Mouse (Mus musculus) G1E (cell line): ENCODE data around the gene Gm20425.

Experiments used
- CTCF ChIP-seq: IDR thresholded peaks from 2 replicates; pipeline ENCODE4 v1.5.1; 2012; ENCODE audit warnings: low read depth, low read length, inconsistent platforms, mixed read lengths
- GATA1 ChIP-seq: IDR thresholded peaks from 2 replicates; pipeline ENCODE4 v1.6.1; 2012; ENCODE audit warnings: borderline replicate concordance, low read length, inconsistent platforms, mixed read lengths
- GATA2 ChIP-seq: IDR thresholded peaks from 2 replicates; pipeline ENCODE4 v1.6.1; 2012; ENCODE audit warnings: low read depth, low read length, inconsistent platforms, borderline replicate concordance
- POLR2AphosphoS5 ChIP-seq: IDR thresholded peaks from 2 replicates; pipeline ENCODE4 v1.6.1; 2012; ENCODE audit warnings: low read depth, low read length, inconsistent platforms; ENCODE audit not compliant: insufficient replicate concordance

DNA sequence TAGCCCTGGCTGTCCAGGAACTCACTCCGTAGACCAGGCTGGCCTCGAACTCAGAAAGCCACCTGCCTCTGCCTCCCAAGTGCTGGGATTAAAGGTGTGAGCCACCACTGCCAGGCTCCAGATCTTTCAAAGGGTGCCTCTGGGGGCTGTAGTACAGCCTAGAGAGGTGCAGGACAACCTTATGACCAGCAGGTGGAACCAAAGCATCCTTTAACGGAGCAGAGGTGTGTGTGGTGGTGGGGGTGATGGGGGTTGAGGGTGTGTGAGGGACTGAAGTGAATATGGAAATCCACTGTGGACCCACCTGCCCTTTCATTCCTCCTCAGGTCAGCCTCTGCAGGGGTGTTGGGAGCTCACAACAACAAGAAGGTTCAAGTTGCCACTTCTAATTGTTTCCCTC, 4.6 kb downstream of the Gm20425 start:
- TF ChIP-seq CTCF: 0 out of 2 replicates have a peak, but pooled peaks have one; percentile 0
- no peak for TF ChIP-seq POLR2AphosphoS5
- TF ChIP-seq GATA1: no peak
- TF ChIP-seq GATA2: no peak
